Mouse (Mus musculus) intestine, embryonic 14.5 days (tissue): Measurements from ENCODE around the gene Ttll11. TPM values are rescaled to one million over a fixed set of nuclear protein-coding genes. Genes with fewer than 3 reads are reported as not detected.

Experiments used
- ATAC-seq: fragments of 200-750 bp; cut with Nextera tagmentation; replicated peaks from 2 replicates; pipeline ENCODE4 v1.8.0; 2017; ENCODE audit warnings: low read depth, moderate number of reproducible peaks, moderate TSS enrichment, moderate library complexity; ENCODE audit not compliant: low FRiP score, low TSS enrichment
- DNase-seq: peaks from one replicate; pipeline ENCODE4 v3.0.0-alpha.2; 2018; ENCODE audit warnings: low spot score
- H3K27ac ChIP-seq: fragments of 300-500 bp; sonication (generic); 2 replicates; pipeline ENCODE4 v1.5.1; 2014; ENCODE audit warnings: low read depth, mild to moderate bottlenecking, control low read depth
- H3K27me3 ChIP-seq: fragments of 300-500 bp; sonication (generic); replicated peaks from 2 replicates; pipeline ENCODE4 v1.6.1; 2014; ENCODE audit warnings: low read length, control low read depth; ENCODE audit not compliant: control insufficient read depth, insufficient read depth
- H3K36me3 ChIP-seq: fragments of 300-500 bp; sonication (generic); 2 replicates; pipeline ENCODE4 v1.6.1; 2014; ENCODE audit warnings: low read length, control low read depth; ENCODE audit not compliant: control insufficient read depth, insufficient read depth
- H3K4me1 ChIP-seq: fragments of 300-500 bp; sonication (generic); replicated peaks from 2 replicates; pipeline ENCODE4 v1.6.1; 2014; ENCODE audit warnings: low read length, control low read depth, mixed read lengths; ENCODE audit not compliant: control insufficient read depth, insufficient read depth
- H3K4me2 ChIP-seq: fragments of 300-500 bp; sonication (generic); 2 replicates; pipeline ENCODE4 v1.6.1; 2014; ENCODE audit warnings: low read length
- H3K4me3 ChIP-seq: fragments of 300-500 bp; sonication (generic); 2 replicates; pipeline ENCODE4 v1.5.1; 2014; ENCODE audit warnings: low read depth, low read length, control low read depth, mixed read lengths
- H3K9ac ChIP-seq: fragments of 300-500 bp; sonication (generic); 2 replicates; pipeline ENCODE4 v1.6.1; 2014; ENCODE audit warnings: mild to moderate bottlenecking, low read length
- H3K9me3 ChIP-seq: fragments of 300-500 bp; sonication (generic); 2 replicates; pipeline ENCODE4 v1.6.1; 2016; ENCODE audit warnings: low read length, control low read depth; ENCODE audit not compliant: control insufficient read depth
- WGBS: fragments of 180-500 bp; shearing (Covaris S2); extraction: QIAGEN DNeasy Blood & Tissue Kit; methylation state at CpG from one replicate; pipeline ENCODE4 v1.1.7; 2014; 5-methylcytosine and 5-hydroxymethylcytosine counted together
- polyA plus RNA-seq: library from polyadenylated mRNA; unstranded; fragments of >200 nt; fragmentation: Nextera tagmentation; extraction: Ambion mirVana; gene quantifications from 2 replicates; pipeline ENCODE4 v1.2.1, GENCODE M21; 2014

Gene Ttll11
- polyA plus RNA-seq, 1 experiment from 2014 or later = 0.92 TPM

DNA sequence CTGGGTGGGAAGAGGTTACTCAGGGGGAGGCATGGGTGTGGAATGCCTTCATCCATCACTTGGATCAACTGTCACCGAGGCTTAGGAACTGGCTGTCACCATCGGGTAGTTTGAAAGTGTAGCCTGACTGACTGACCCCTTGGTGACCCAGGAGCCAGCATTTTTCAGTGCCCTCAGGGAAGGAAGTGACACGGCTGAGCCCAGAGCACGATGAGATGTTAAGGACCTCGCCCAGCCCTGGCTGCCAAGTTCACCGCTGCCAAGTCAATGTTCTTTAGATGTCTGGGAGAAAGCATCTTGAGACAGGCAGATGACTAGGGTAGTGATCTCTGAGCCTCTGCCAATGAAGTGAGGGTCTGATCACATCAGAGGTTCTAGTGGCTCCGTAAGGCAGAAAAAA lies 95.4 kb downstream of the Ttll11 start:
- Histone ChIP-seq H3K9ac (no peak overlapping the region), H3K4me3 (no peak overlapping the region), H3K4me2 (no peak overlapping the region), H3K4me1 (peaks cover 7% of the 10 kb centered on the region), H3K9me3 (no peaks in the 10 kb centered on the region), H3K27me3 (no peaks in the 10 kb centered on the region), H3K27ac (no peak overlapping the region), H3K36me3 (no peaks in the 10 kb centered on the region)
- no peak for DNase-seq
- ATAC-seq = no peak
- WGBS = 36% methylated on average over 7 of the region's 7 CpGs

DNA sequence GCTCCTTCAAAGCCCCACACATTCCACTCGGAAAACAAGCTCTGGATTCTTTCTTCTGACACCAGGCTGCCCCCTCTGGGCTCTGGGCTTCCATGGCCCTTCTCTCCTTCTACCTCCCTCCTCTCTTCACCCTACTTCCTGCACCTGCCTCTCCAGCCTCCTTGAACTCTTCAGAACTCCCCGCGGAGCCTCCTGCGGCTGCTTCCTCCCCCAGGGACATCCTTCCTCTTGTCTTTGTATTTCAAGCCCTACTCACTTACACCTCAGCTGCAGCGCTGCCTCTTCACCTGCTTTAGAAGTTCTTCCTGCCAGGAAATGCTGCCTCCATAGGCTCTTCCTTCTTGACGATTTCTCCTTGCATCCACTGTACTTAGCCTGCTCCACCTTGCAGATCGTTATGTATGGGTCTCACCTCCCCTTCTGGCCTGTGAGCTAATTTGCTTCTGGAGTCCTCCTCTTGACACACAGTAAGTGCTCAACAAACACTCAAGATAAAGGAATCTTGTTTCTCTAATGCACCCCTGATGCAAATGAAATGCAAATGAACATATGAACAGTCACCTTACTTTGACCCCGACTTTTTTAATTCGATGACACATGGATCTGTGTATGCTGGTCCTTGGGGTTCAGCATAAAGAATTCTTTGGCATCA lies 97.3 kb downstream of the Ttll11 start:
- H3K4me2 ChIP-seq = no peak overlapping the region
- no peak overlapping the region for H3K9ac ChIP-seq
- DNase-seq (no peak), ATAC-seq (no peak)
- no peak overlapping the region for H3K27ac ChIP-seq
- no peaks in the 10 kb centered on the region for H3K36me3 ChIP-seq
- no peaks in the 10 kb centered on the region for H3K27me3 ChIP-seq
- no peak overlapping the region for H3K4me3 ChIP-seq
- 46% methylated on average over 9 of the region's 9 CpGs for WGBS
- H3K9me3 ChIP-seq = no peaks in the 10 kb centered on the region
- peaks cover 7% of the 10 kb centered on the region for H3K4me1 ChIP-seq

DNA sequence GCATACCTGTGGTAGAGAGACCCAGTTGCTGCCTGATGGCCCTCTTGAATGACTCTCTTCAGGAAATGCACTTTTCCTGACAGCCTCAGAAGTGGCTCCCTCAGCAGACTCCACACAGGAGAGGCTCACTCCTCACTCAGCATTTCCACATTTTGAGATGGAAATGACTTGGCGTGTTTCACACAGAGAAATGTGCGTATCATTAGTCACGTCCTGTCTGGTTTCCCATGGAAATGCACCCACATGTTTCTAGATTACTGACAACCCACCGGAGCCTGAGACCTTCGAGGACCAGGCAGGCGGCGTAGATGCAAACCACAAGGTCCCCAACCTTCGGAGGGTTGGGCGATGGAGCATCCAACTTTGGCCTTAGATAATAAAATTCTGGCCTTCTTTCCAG lies 97.8 kb downstream of the Ttll11 start:
- Histone ChIP-seq H3K9ac (no peak overlapping the region), H3K4me1 (peaks cover 7% of the 10 kb centered on the region), H3K27ac (peak overlapping the region; percentile 74), H3K27me3 (no peaks in the 10 kb centered on the region), H3K4me2 (no peak overlapping the region), H3K9me3 (no peaks in the 10 kb centered on the region), H3K36me3 (no peaks in the 10 kb centered on the region), H3K4me3 (no peak overlapping the region)
- DNase-seq (no peak), ATAC-seq (no peak)
- WGBS = 81% methylated on average over 9 of the region's 9 CpGs

DNA sequence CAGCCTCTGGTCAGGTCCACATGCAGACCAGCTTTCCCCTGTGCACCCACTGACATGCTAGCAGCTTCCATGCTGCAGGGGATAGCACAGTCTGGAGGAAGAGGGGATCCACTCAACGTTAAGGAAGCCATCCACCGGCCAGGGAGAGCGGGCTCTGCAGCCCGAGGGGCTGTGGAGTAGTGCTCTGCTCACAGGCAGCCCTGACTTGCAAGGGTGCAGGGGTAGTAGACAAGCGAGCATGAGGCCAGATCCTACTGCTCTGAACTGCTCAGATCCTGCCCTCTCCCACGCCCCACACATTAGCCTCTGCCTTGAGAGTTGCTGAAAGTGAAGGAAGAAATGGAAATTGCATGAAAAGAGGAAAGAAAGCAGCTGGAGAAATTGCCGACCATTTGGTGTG lies 99.4 kb downstream of the Ttll11 start:
- H3K4me1 ChIP-seq = peaks cover 7% of the 10 kb centered on the region
- WGBS = 55% methylated on average over 7 of the region's 7 CpGs
- no peaks in the 10 kb centered on the region for H3K9me3 ChIP-seq
- H3K4me2 ChIP-seq = no peak overlapping the region
- no peak overlapping the region for H3K9ac ChIP-seq
- H3K27ac ChIP-seq = peak overlapping the region; percentile 74
- ATAC-seq (no peak), DNase-seq (no peak)
- H3K4me3 ChIP-seq = no peak overlapping the region
- no peaks in the 10 kb centered on the region for H3K27me3 ChIP-seq
- no peaks in the 10 kb centered on the region for H3K36me3 ChIP-seq

DNA sequence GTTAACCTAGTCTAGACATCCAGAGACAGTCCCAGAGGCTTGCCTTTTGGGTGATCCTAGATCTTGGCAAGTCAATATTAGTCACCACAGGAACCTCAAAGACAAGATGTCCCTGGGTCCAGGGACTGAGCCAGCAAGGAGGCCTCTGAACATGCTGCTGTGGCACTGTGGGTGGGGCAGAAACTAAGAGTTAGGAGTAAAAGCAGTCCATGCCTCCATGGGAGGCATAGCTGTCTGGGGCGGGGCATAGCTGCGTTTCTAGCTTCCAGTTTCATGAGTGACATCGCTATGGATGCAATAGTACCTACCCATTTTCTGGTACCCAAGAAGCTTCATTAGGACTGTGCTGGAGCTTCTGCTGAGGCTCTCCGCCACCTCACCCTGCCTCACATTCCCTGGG lies 99.8 kb downstream of the Ttll11 start:
- H3K9ac ChIP-seq = no peak overlapping the region
- H3K36me3 ChIP-seq = no peaks in the 10 kb centered on the region
- no peak overlapping the region for H3K4me3 ChIP-seq
- H3K27me3 ChIP-seq = no peaks in the 10 kb centered on the region
- 78% methylated on average over 4 of the region's 4 CpGs for WGBS
- ATAC-seq (no peak), DNase-seq (no peak)
- peak overlapping the region; percentile 74; the same call in 1 of the 2 replicates for H3K27ac ChIP-seq
- no peak overlapping the region for H3K4me2 ChIP-seq
- no peaks in the 10 kb centered on the region for H3K9me3 ChIP-seq
- peaks cover 7% of the 10 kb centered on the region for H3K4me1 ChIP-seq

DNA sequence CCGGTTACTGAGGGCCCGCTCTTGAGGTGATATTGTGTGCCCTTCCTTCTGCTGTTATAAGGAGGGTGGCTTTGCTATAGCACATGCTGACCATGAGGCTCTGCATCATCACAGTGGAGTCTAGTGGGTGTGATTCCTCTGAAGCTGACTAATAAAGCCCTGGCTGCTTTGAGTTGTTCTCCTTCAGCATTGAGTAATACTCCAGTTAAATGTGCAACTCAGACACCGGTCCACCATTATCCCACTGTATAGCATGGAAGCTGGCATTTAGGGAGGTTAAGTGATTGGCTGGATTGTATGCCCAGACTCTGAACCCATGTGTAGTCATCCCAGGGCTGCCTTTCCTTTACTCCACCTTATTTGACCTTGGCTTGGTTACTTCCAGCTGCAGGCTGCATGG lies 101.2 kb downstream of the Ttll11 start:
- Histone ChIP-seq H3K4me2 (no peak overlapping the region), H3K9me3 (no peaks in the 10 kb centered on the region), H3K4me3 (no peak overlapping the region), H3K27me3 (no peaks in the 10 kb centered on the region), H3K36me3 (no peaks in the 10 kb centered on the region), H3K4me1 (peaks cover 11% of the 10 kb centered on the region), H3K27ac (no peak overlapping the region), H3K9ac (no peak overlapping the region)
- DNase-seq (no peak), ATAC-seq (no peak)
- WGBS = 94% methylated on average over 3 of the region's 3 CpGs

DNA sequence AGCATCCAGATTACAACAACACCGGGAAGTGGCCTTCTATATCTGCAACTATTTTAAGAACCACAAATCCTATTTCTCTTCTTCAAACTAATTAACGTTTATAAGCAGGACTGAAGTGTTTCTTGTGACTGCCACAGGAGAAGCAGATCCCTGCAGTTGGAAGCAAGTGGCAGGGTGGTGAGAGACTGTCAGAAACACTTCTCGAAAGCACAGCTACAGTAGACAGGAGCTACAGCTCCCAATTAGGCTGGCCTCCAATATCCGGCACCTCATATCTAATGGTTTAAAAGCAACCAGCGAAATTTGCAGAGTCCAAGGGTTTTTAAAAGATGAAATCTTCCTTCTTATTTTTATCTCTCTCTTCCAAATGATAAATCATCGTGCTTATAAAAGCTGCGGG lies 104.1 kb downstream of the Ttll11 start:
- Histone ChIP-seq H3K4me3 (no peak overlapping the region), H3K27me3 (no peaks in the 10 kb centered on the region), H3K9me3 (no peaks in the 10 kb centered on the region), H3K9ac (no peak overlapping the region), H3K4me1 (peaks cover 10% of the 10 kb centered on the region), H3K4me2 (no peak overlapping the region), H3K27ac (no peak overlapping the region), H3K36me3 (no peaks in the 10 kb centered on the region)
- DNase-seq (no peak), ATAC-seq (no peak)
- WGBS = 83% methylated on average over 7 of the region's 7 CpGs

DNA sequence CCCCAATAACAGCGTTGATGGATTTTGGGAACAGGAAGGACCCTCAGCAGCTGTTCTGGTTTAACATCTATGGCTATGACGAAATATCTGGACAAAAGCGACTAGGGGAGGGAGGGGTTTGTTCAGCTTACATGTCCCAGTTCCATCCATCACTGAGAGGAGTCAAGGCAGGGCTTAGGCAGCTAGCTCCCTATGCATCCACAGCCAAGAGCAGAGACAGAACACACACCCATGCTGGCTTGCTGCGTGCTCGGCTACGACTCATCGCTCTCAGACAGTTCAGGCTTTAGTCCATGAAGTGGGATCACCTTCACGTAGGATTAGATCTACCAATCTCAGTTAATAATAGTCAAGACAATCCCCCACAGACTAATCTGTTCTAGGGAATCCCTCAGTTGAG lies 105.3 kb downstream of the Ttll11 start:
- Histone ChIP-seq H3K27ac (no peak overlapping the region), H3K9me3 (no peaks in the 10 kb centered on the region), H3K27me3 (no peaks in the 10 kb centered on the region), H3K4me3 (no peak overlapping the region), H3K4me2 (no peak overlapping the region), H3K9ac (no peak overlapping the region), H3K4me1 (0 out of 2 replicates have a peak, but pooled peaks cover 4% of the 10 kb centered on the region), H3K36me3 (no peaks in the 10 kb centered on the region)
- no peak for DNase-seq
- no peak for ATAC-seq
- 68% methylated on average over 8 of the region's 8 CpGs for WGBS

DNA sequence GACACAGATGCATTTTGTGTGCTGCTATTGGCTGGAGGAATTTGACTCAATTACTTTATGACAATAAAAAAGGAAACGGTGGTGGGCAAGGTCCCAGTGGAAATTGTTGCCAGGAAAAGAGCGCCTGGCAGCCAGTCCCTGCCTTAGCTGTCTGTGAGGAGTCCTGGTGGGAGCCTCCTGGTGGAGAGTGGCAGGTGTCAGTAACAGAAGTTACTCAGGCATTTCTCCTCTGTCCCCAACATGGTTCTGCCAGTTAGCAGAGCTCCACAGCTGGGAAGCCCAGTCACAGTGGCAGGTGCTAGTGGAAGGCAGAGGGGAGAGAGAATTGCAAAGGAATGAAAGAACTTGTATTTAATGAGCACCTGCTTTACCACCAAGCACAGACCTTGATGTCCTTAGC lies 110.5 kb downstream of the Ttll11 start:
- Histone ChIP-seq H3K9me3 (no peaks in the 10 kb centered on the region), H3K4me1 (0 out of 2 replicates have a peak, but pooled peaks cover under 1% of the 10 kb centered on the region), H3K4me3 (no peak overlapping the region), H3K27me3 (no peaks in the 10 kb centered on the region), H3K36me3 (no peaks in the 10 kb centered on the region), H3K4me2 (no peak overlapping the region), H3K27ac (no peak overlapping the region), H3K9ac (no peak overlapping the region)
- DNase-seq = no peak
- ATAC-seq = no peak
- 57% methylated on average over 2 of the region's 2 CpGs for WGBS
